Mouse (Mus musculus) frontal cortex, postnatal 10 days (tissue): Measurements from ENCODE around the gene Senp2.

Experiments used
- DNase-seq, 2 experiments: peaks; one replicate each; pipeline ENCODE4 v3.0.0; 2022; ENCODE audit warnings: low spot score in 2 of 2, mixed read lengths in 1 of 2

Gene Senp2

DNA sequence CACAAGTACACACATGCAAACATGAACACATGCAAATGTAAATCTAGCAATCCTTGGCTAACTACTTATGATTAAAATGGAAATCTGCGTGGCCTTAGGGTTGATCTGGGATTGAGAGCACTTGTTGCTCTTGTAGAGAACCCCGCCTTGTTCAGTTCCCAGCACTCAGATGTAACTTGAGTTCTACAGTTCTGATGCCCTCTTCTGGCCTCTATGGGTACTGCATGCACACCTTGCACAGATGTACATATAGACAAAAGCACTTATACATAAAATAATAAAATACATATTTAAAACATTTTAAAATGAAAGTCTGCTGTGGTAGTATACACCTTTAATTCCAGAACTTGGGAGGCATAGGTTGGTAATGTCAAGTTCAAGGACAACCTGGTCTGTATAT lies 12.8 kb downstream of the Senp2 start:
- no peak for DNase-seq

DNA sequence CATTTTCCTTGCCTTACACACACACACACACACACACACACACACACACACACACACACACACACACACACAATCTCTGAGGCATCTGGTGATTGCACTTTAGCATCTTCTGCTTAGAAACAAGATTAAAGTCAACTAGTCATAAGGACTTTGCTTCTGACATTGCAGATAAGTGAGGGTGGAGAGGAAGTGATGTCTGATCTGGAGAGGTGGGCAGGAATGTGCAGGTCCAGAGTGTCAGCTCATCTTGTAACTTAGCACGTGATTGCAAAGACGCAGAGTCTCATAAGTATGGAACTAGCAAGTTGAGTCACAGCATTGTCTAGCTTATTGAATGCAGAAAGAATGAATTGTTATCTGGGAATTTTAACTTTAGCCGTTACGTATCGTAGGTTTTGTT lies 18.2 kb downstream of the Senp2 start:
- no peak for DNase-seq

DNA sequence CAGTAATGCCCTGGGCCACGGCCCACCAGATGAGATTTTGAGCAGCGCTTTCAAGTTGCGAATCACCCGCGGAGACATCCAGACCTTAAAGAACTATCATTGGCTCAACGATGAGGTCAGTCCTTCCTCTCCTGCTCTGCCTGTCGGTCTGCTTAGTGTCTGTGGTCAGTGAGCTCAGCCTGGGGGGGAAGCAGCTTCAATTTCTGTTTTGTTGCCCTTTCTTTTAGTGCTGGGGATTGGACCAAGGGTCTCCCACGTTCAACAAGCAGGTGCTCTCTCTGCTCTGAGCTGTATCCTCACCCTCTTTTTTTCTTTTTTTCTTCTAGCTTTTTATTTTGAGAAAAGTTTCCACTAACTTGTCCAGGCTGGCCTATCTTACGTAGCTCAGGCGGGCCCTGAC lies 29.3 kb downstream of the Senp2 start:
- DNase-seq = no peak

DNA sequence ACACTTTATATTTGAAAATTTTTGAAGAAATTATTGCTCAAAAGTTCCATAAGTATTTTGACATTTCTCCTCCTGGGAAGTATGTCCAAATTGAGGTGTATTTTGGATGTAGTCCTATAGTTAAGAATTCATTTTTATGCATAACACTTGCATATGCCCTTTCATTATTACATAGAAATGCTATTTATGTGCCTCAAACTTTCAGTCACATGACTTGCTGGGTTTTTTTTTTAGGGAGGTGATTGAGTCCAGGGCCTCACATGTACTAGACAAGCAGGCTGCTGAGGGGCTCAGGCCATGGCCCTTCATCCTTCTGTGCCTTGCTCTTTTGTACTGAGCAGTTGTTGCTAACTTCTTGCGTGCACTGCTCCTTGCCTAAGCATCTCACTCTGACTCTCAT lies 30.7 kb downstream of the Senp2 start:
- DNase-seq = no peak

DNA sequence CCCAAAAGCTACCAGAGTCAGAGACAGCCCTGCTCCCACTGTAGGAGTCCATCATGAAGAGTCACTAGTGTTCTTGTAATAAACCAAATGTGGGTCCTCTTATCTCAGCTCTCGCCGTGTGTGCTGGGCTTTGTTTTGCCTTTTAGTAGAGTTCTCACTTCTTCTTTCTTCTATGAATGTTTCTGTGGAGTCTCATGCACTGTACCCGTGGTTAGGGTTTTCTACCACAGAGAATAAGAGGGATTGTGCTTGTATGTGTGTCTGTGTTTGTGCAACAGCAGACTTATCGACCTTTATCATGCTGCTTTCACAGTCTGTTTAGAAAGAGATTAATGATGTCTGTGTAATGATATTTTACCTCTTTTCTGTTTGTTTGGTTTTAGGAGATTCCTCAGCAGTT lies 34.5 kb downstream of the Senp2 start:
- no peak for DNase-seq

GRCm38 (mm10) chr16:22045930-22046329 lies 36.6 kb downstream of the Senp2 start:
- no peak for DNase-seq

DNA sequence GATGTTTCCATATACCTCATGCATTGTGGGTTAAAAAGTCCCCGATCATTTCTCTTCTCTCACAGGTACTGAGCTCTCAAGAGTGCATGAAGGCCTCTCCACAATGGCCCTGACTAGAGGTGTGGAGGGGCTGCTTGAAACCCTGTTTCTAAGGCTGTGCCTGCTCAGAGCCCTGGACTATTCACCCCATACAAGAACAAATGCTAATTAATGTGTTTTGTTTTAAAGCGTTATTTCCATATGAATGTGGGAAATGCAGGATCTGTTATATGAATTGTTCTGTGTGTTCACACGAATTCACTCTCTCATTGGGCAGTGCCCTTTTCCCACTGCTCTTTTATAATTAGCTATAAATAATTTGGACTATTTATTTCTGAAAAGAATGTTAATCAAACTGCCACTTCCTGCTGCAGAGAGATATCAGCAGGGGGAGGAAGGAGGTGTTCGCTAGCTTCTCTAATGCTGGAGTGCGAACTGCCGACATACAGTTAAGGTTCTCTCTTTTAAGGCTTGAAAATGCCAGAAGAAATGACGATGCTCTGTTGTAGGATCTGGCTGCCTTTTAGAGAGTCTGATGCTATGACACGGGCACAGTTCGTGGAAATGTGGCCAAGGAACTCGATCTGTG lies 37.6 kb downstream of the Senp2 start:
- no peak for DNase-seq

DNA sequence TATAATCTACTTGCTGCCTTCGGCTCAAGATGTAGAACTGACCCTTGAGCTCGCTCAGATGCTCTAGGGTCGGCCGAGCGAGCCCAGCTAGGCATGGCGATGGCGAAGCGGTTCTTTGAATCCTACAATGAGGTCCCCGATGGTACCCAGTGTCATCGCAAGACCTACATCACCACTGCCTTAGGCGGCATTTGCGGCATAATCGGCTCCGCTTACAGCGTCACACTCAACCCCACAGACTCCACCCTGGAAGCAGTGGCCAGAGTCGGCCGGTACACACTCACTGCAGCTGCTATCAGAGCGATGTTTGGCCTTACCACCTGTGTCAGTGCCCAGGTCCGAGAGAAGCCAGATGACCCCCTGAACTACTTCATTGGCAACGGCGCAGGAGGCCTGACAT lies 44.1 kb downstream of the Senp2 start:
- DNase-seq = no peak

GRCm38 (mm10) chr16:22057498-22057897 lies 48.2 kb downstream of the Senp2 start:
- DNase-seq = no peak

- no peak for DNase-seq
Observed at GRCm38 (mm10) chr16:22058871-22059270, 49.6 kb downstream of the Senp2 start.

- no peak for DNase-seq
Observed at GRCm38 (mm10) chr16:22060416-22060815, 51.1 kb downstream of the Senp2 start.

DNA sequence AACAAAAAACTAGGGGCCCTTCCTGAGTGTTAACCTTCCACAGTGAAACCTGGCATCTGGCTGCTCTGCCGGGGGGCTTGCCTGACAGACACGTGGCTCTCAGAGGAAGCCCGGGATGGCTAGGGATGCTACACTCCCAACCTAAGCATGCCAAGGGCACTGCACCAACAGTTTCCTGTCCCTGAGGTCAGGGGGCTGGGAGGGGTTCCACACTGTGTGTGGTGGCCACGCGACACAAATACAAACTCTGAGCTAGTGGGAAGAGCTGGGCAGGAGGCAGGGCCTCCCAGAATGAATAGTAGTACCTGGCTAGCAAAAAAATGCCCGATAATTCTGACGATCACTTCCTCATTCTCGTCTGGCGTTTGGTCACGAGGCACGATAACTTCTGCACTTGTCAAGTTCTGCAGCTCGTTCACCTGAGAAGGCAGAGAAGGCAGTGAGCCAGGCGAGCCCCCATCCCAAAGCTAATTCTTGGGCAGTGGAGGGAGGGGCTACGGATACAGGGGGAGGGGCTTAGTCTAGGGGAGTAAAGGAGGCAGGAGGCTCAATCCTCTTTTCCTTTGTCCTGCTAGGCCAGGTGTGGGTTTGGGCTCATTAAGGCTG lies 52.4 kb downstream of the Senp2 start:
- DNase-seq = no peak

- no peak for DNase-seq
Observed at GRCm38 (mm10) chr16:22062284-22062683, 53.0 kb downstream of the Senp2 start.

- no peak for DNase-seq
Observed at GRCm38 (mm10) chr16:22065536-22065935, 56.3 kb downstream of the Senp2 start.

- no peak for DNase-seq
Observed at GRCm38 (mm10) chr16:22067406-22067805, 58.1 kb downstream of the Senp2 start.

DNA sequence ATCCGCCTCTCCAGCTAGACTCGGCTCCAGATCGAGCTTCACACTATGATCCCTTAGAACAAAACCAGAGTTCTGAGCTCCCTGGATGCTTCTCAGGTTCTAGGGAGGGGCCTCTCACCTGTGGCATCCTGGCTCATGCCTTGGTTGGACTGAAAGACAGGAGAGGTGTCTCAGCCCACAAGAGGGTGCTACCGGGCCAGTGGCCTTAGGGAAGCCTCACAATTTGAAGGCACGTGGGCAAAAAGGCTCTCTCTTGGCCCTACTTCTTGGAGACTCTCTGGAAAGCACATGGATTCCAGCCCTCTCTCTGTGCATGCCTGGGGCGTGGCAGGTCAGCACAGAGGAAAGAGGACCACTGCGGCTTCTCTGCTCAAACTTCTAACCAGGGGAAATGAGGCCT lies 62.1 kb downstream of the Senp2 start:
- DNase-seq = no peak

DNA sequence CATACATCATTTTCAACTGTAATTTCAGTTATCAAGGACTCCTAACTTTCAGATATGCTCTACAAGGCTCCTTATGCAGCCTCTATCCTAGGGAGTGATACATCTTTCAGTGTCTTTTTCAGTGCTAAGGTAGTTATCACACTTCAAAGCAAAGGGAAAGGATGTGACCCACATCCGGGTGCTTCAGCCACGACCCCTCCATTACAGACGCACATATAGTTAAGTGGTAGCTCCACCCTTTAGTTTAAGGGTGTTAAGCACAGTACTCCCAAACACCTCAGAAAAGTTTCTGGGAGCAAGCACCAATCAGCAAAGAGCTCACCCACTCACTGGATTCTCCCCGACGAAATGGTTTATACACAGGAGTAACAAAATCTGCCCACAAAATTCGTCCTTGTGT lies 65.8 kb downstream of the Senp2 start:
- no peak for DNase-seq

DNA sequence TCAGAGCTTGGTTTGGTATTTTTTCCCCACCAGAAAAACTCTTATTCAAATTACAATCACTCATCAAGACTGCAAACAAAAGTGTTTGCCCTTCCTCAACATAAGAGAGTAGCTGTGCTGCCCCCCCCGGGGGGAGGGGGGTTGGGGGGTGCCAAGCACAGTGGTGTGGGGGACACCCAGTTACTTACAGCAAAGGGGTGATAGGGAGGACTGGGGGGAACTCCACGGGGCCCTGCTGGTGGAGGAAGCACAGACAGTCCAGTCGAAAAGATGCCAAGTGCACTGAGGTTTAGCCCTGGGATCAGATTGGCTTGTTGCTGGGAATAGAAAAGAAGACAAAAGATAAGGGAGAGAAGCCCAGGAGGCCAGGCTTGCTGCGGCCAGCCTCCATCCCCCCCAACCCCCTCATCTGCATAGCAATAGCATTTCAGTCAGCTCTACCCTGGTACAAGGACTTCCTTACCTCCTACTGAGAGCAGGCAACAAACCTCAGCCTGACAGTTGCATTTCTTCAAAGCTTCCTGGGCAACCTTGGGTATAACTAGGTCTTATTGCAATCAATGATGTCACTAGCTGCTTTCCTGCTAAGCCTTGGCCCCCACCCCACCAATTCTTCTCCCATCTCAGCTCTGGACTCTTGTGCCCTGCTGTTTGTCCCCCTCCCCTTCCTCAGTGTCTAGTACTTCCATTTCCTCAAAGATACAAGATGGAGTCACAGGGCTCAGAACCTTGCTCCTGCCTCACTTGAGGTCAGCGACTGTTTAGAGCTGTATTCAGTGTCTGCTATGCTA lies 66.7 kb downstream of the Senp2 start:
- DNase-seq = no peak

DNA sequence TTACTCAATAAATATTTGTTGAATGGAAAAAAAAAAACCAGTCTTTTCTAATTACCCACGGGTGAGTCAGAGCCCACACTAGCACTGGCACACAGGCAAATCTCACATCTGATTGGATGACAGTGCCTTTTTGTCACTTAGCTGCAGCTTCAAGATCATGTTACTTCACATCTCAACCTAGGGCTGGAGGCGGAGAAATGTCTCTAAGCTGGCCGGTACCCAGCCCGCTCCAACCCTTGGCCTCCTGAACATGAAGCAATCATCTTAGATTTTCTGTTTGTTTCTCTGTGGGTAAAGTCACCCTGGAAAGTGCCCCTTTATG lies 67.3 kb downstream of the Senp2 start:
- DNase-seq = no peak

DNA sequence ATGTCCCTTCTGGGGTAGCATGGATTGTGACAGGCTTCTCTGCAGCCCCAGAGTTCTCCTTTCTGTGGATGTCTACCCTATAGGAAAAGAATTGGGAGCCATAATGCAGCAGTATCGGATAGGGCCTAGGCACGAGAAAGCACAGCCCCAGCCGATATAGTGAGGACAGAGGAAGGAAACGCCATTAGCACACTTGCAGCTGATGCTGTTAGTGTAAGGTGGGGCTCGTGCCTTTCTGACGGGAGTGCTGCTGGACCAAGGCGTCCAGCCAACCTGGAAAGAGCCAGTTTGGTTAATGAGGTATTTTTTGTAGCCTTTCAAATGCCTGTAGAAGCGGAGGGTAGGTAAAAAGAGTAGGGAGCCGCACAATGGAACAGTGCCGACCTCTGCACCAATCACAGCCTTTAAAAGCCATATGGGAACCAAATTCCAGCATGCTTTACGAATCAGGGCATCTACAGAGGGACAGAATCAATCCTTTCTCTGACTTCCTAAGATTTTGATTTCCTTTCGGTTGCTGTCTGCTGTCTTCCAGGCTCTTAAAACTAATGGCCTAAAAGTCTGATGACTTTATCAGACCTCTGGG lies 70.9 kb downstream of the Senp2 start:
- DNase-seq = no peak

GRCm38 (mm10) chr16:22085411-22085810 lies 76.1 kb downstream of the Senp2 start:
- DNase-seq = no peak

DNA sequence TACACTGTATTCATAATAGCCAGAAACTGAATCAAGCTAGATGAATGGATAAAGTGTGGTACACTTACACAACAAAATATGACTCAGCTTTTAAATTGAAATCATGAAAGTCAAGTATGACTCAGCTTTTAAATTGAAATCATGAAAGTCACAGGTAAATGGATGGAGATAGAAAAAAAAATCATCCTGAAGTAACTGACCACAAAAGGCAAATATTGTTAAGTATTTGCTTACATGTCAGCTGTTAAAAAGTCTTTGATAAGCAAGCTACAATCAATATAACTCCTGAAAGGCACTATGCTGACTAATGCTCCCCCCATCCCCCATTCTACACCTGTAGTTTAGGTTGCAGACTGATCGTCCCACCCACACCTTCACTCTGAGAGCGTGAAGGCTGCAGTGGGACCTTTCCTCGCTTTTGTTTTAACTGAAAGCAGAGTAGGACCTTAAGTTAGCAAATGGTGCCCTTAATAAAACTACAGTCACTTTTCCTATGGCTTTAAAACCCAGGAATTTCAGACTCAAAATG lies 82.0 kb downstream of the Senp2 start:
- DNase-seq = no peak

GRCm38 (mm10) chr16:22095751-22096150 lies 86.5 kb downstream of the Senp2 start:
- DNase-seq = no peak
